Mouse (Mus musculus): ENCODE data around the gene Cmbl.

Gene Cmbl

DNA sequence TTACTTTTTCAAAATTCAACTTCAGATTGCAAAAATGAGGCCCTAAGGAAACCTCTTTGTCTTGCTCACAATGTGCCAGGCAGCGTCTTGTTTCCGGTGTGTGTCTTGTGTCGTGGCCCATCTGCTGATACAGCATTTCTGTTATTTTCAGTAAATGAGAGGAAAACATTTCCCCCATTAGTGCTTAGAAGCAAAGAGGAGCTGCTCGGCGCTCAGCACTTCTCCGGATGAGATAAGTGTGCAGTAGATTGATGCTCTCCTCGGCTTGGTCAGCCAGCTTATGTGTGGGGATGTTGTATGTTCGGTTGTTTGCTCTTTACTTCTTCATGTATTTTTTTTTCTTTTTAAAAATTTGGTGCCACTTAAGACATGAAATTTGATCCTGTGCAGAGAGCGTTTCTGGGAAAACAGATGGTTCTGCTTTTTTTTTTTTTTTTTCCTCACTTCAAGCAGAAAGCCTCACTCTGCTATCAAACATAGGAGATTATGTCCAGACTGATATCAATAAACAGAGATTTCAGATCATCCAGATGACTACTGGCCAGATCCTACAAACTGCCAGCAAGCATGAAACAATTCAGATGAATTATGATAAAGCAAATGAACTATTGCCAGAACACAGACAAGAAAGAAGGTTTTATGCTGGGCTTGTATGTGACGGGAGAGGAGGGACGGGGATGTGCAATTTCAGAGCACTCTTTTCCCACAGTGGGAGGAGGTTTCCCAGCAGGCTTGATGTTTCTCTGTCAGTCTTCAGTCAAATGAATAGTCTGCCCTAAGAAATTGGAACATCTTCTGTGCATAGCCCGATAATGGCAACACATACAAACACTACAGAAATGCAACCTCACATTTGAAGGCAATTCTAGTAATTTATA, 62.3 kb downstream of the Cmbl start:
- DNase-seq: no peak

DNA sequence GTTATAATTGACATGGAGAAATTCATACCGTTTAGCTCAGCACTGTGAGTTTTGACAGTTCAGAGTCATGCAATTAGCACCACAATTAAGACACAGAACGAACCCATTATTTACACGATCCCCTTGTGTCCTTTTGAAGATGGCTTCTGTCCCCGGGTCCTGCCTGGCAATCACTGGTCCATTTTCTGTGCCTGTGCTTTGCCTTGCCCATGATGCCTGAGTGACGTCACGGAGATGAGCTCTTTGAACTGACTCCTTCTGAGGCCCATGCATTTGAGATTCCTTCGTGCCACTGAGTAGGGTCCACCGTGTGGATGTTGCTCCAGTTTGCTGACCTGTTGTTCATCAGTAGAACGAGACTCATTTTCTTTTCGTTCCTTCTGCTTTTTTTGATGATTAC, 63.0 kb downstream of the Cmbl start:
- DNase-seq: no peak

DNA sequence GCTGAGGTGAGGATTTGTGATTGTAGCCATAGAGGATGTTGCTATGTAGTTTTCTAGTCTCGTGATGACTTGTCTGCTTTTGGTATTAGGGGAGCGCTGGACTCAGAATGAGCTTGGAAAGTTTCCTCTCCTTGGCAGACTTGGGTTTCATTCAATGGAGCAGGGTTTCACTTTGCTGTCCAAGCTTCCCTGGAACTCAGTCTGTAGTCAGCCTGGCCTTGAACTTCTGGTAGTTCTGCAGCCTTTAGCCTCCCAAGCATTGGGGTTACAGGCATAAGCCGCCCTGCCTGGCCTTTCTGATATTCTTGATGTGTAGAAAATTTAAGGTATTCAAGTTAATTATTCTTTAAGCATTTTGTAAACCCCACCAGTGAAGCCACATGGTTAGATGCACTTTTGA, 64.4 kb downstream of the Cmbl start:
- no peak for DNase-seq

DNA sequence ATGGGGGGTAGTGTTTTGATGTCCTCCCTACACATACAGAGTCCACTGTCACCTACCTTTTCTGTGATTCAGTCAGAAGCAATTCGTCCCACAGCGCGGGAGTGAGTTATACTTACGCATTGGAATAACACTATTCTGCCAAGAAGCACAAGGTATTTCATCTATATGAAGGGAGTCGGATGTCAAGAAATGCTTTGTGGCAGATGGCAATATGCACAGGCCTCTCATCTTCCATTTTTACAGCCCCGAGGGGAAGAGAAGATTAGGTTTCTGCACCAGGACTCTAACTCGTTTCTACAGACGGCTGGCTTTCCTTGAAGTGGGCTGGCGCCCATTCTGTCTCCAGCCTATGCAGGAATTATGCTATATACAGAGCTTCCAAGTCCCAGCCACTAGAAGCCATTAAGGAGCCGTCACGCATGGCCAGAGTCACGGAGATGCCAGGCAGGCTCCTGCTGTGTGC, 66.2 kb downstream of the Cmbl start:
- DNase-seq: no peak

DNA sequence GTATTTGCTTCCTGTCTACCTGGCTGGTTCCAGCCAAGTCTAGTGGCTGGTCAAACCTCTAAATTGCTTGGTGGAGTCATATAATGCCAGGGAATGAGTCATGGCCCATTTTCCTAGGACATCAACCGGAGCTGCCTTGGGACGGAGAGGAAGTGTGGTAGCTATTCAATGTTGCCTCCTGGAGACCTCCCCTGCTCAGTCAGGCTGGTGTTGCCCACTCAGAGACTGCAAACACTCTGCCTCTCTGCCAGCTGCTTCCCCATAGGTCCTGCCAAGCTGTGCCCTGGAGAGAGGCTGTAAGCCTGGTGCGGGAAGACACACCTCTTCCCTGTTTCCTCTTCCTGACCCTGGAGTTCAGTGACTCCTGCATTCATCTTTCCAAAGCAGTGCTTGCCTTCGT, 67.3 kb downstream of the Cmbl start:
- no peak for DNase-seq

DNA sequence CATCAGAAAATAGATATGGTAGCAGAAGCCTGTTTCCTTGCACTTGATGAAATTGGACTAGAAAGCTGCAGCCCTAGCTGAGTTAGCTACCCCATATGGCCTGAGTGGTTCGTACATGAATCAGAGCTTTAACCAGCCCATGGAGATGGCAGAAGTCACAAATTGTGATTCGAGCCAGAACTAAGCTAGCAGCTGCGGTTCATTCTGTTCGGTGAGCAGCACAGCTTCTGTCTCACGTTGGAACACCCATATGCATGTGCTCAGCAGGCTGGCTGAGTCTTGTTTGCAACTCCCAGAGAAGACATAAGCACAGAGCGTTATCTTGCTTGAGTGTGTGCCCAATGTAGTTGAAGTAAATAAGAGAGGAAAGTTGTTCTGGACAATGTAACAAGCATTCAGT, 69.4 kb downstream of the Cmbl start:
- no peak for DNase-seq

DNA sequence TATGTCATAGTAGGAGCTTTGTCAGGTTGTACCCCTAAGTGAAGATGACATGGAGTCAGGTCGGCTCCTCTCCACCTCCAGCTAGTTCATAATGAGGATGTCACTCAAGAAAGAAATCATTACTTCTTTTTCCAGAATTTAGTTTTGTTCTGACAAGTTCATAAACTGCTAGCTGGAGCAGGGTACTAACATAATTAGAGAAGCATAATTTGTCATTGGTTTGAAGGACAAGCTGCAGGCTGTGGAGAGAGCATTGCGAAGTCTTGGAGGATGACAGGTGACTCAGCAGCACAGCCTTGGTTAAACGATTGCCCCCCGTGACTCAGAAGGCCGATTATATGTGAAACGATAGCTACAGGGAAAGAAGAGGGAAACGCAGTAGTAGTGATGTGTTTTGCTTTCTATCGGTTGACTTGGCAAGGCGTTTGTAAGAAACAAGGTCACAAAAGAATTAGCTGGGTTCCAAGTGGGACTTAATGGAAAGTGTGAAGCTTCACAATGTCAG, 71.0 kb downstream of the Cmbl start:
- DNase-seq: no peak

Data from cerebellum, adult 18-20 months (tissue).